Mouse (Mus musculus) MEL-GATA-1-ER (cell line): ENCODE data around the gene Scn8a.

ENCODE experiments used
- DNase-seq: peaks from one replicate; pipeline ENCODE4 v3.0.0-alpha.2; 2012; ENCODE audit warnings: low read depth; ENCODE audit errors: extremely low read depth

Scn8a gene

GRCm38 (mm10) chr15:100879073-100879472 lies 9.4 kb downstream of the Scn8a start:
- DNase-seq = no peak

GRCm38 (mm10) chr15:100881385-100881784 lies 11.7 kb downstream of the Scn8a start:
- DNase-seq = no peak

- DNase-seq = no peak
Measured at GRCm38 (mm10) chr15:100884481-100884880, 14.8 kb downstream of the Scn8a start.

- no peak for DNase-seq
Measured at GRCm38 (mm10) chr15:100891962-100892361, 22.3 kb downstream of the Scn8a start.

- no peak for DNase-seq
Measured at GRCm38 (mm10) chr15:100896502-100896901, 26.8 kb downstream of the Scn8a start.

- DNase-seq = no peak
Measured at GRCm38 (mm10) chr15:100903811-100904210, 34.2 kb downstream of the Scn8a start.

- no peak for DNase-seq
Measured at GRCm38 (mm10) chr15:100905006-100905405, 35.3 kb downstream of the Scn8a start.

GRCm38 (mm10) chr15:100905751-100906150 lies 36.1 kb downstream of the Scn8a start:
- no peak for DNase-seq

GRCm38 (mm10) chr15:100908817-100909216 lies 39.2 kb downstream of the Scn8a start:
- DNase-seq = no peak

- DNase-seq = no peak
Measured at GRCm38 (mm10) chr15:100909734-100910163, 40.1 kb downstream of the Scn8a start.

GRCm38 (mm10) chr15:100910381-100910841 lies 40.8 kb downstream of the Scn8a start:
- DNase-seq = no peak

- DNase-seq = peak; percentile 50
Measured at GRCm38 (mm10) chr15:100912676-100913266, 43.1 kb downstream of the Scn8a start.

- DNase-seq = peak; percentile 80
Measured at GRCm38 (mm10) chr15:100914734-100915242, 45.1 kb downstream of the Scn8a start.

GRCm38 (mm10) chr15:100918046-100918445 lies 48.4 kb downstream of the Scn8a start:
- DNase-seq = no peak

GRCm38 (mm10) chr15:100922210-100922609 lies 52.6 kb downstream of the Scn8a start:
- DNase-seq = no peak

GRCm38 (mm10) chr15:100923476-100923875 lies 53.8 kb downstream of the Scn8a start:
- DNase-seq = no peak

GRCm38 (mm10) chr15:100924941-100925340 lies 55.3 kb downstream of the Scn8a start:
- no peak for DNase-seq

- DNase-seq = no peak
Measured at GRCm38 (mm10) chr15:100930477-100930876, 60.8 kb downstream of the Scn8a start.

GRCm38 (mm10) chr15:100936176-100936575 lies 66.5 kb downstream of the Scn8a start:
- DNase-seq = no peak

GRCm38 (mm10) chr15:100948383-100948782 lies 78.7 kb downstream of the Scn8a start:
- DNase-seq = no peak

- DNase-seq = no peak
Measured at GRCm38 (mm10) chr15:100949169-100949568, 79.5 kb downstream of the Scn8a start.

- DNase-seq = no peak
Measured at GRCm38 (mm10) chr15:100951491-100951890, 81.8 kb downstream of the Scn8a start.

GRCm38 (mm10) chr15:100952292-100952691 lies 82.6 kb downstream of the Scn8a start:
- no peak for DNase-seq
